Mouse (Mus musculus): ENCODE results near the gene Cd99l2. TPM values are rescaled to one million over a fixed set of nuclear protein-coding genes. Genes with fewer than 3 reads are reported as not detected.
"Not testable (repeated sequence)": the region's sequence is repeated elsewhere in the genome, so short reads cannot be mapped to it uniquely, and the experiment has no call there.

Gene Cd99l2
- 10 to 100 TPM; 63.9 to 73.7 (median 70.0) TPM for total RNA-seq (2022)

DNA sequence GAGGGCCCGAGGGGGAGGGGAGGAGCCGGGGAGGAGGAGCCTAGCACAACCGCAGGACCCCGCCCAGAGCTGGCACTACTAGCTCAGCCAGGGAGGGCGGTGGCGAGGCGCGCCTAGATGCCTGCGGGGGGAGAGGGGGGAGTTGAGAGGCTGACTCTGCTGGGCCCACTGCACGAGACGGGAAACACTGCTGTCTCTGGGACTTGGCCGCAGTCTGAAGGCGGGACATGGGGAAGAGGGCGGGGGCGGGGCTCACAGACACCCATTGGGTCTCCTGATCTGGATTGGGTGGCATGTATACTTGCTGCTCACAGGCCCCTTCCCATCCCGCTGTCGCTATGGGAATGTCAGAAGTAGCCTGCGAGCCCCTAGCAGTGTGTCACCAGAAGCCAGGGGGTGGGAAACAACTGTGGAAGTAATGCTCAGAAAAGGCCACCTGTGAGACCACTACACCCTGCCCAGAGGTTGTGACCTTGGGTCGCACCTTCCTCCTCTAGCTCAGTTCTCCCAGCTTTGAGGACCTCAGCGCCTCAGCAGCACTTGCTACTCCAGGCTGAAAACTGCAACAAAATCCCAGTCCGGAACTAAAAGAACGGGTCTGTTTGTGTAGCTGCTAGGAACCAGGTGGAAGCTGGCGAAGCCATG is at the start of gene Cd99l2:
TSS of gene Cd99l2 (minus strand) at position 216 of the 645 bp plus-strand sequence.
- peak; percentile 81 for DNase-seq (ENCODE audit: low spot score)

DNA sequence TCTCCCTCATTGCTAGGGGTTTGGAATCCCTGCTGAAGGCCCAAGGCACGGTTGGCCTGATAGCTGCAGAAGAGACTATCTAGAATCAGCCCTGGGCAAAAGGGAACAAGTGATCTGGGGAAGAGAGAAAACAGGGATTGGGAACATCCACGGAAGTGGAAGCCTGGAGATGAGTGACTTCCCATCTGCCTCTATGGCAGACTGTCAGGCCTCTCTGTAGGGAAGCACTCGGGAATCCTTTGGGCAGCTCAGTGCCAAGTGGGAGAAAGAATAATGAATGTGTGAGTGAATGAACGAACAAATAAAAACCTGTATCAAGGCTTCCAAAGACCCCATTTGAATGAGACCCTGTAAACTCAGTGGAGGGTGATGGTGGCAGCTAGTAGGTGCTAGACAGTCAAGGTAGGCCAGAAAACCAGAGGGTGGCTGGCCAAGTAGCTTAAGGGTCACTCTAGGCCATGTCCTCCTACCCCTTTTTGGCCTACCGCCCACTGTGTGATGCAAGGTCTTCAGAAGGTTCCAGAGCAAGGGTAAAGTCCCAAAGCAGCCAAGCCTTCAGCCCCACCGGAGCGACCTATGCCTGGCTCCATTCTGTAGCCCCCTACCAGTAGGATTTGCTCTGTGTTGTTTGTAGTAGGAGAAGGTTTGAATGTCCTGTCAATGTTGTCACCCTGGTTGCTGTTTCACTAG is 48.3 kb upstream of the Cd99l2 start:
- no peak for DNase-seq (ENCODE audit: low spot score)

DNA sequence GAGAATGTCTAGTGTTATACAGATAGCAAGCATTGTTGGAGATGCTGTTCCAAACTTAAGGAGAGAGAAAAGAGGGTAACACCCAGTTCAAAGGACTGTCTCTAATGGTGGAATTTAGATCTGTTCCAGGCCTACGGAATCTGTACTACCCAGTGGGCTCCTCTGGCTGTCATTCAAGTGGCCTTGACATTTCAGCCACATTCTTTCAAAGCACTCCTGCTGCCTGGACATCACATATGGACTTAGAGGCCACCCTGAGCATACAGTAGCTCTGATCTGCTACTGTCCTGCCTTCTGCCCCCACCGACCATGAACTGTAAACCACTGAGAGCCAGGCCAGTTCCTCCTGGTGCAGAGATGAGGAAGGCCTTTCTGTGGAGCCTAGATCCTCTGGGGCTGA is 45.1 kb upstream of the Cd99l2 start:
- no peak for DNase-seq (ENCODE audit: low spot score)

DNA sequence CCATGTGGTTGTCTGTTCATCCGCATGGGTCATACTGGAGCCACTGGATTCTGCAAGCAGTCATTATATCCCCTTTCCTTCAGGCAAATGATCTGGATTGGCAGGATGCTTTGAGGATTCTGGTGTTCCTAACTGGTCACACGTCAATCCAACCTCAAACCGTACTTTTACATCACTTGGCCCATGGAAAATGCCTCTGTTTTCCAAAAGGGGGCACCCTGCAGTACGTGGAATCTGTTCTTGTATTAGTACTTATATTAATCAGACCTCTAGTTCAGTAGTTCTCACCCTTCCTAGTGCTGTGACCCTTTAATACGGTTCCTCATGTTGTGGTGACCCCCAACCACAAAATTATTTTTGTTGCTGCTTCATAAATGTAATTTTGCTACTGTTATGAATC is 41.5 kb upstream of the Cd99l2 start:
- no peak for DNase-seq (ENCODE audit: low spot score)

DNA sequence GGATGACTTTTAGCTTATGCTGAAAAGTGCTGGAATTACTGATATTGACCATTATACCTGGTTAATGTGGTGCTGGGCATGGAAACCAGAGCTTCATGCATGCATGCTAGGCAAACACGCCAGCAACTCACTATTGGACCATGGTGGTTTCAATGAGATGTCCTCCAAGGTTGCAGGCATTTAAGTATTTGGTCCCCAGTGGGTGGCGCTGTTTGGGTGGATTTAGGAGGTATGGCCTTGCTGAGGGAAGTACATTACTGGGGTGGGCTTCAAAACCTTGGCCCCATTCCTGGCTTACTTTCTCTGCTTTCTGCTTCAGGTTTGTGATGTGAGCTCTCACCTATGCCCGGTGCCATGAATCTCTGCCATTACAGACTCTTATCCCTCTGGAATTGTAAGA is 40.0 kb upstream of the Cd99l2 start:
- DNase-seq (ENCODE audit: low spot score) = no peak

DNA sequence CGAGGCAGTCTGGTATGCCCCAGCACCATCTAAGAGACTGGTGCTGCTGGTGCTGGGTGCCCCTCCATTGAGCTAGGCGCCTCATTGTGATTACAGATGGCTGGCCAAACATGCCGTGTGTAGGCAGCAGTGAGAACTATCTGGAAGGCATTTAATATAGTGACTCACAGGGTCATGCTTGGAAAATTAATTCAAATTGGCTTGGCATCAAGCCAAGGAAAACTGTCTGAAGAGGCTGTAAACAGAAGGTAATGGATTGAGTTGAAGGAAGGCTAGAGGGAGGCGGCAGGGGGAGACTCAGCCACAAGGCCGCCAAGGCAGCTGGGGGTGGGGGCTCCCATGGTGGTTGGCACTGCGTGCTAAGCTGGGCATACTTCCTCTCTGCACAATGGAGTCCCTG is 36.0 kb upstream of the Cd99l2 start:
- no peak for DNase-seq (ENCODE audit: low spot score)

GRCm38 (mm10) chrX:71528150-71528549 is 35.5 kb upstream of the Cd99l2 start:
- no peak for DNase-seq (ENCODE audit: low spot score)

DNA sequence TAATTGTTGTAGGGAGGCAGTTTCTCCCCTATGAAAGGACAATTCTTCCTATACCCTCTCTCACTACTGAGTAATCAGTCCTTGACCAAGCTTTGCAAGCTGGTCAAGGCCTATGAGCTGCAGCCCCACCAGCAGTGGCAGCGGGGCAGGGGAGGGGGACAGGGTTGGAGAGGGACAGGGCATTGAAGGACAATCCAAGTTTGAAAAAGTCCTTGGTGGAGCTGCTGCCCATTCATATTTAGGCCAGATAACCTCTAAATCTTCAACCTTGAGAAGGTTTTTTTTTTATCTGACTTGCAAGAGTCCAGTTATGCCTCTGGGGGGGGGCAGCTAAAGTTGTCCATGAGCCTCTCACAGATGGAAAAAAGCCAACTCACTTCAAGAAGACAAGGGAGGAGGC is 34.8 kb upstream of the Cd99l2 start:
- no peak for DNase-seq (ENCODE audit: low spot score)

DNA sequence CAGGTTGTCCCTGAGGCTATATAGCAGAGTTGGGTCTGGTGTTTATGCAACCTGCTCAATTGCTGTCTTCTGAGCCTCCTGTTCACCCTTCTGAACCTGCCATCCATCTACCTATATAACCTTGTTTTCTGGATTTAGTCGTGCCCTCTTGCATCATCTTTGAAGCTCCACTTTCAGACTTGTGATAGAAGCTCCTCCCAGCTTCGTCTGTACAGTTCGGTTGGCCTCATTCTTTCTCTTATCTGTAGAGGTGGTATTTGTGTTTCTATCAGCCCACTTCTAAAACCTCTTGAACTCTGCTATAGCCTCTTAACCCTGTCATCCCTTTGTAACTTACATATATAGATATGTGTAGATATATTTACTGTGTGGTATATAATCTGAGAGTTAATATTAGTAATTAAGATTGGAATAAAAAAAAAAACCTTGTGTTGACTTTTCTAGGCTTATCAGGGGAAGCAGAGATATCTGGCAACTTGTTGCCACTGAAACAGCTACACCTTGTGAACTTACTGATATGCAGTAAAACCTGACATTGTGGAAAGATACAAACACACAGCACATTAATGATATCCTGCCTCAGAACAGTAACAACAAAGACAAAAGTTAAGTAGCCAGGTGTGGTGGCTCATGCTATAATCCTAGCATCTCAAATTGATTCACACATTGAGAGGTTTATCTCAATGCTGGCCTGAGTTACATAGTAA is 33.1 kb upstream of the Cd99l2 start:
- no peak for DNase-seq (ENCODE audit: low spot score)

GRCm38 (mm10) chrX:71524310-71524709 is 31.7 kb upstream of the Cd99l2 start:
- no peak for DNase-seq (ENCODE audit: low spot score)

DNA sequence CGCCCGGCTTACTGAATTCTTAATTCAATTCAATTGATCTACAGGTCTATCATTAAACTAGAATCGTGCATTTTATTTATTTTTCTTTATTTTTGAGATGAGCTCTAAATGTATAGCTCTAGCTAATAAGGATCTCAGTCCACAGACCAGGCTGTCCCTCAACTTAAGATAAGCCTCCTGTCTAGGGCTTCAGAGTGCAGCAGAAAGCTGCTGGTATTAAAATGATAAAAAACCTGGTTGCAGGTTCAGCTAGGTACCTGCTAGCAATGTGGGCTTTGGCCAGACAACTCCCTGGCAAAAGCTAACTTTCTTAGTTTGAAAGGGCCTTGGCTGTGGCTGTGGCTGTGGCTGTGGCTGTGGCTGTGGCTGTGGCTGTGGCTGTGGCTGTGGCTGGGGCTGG is 30.2 kb upstream of the Cd99l2 start:
- DNase-seq (ENCODE audit: low spot score) = no peak

GRCm38 (mm10) chrX:71519252-71519651 is 26.6 kb upstream of the Cd99l2 start:
- DNase-seq (ENCODE audit: low spot score) = no peak

- not testable (repeated sequence) for DNase-seq (ENCODE audit: low spot score)
Observed at GRCm38 (mm10) chrX:71506591-71506990, 13.9 kb upstream of the Cd99l2 start.

- peak; percentile 33 for DNase-seq (ENCODE audit: low spot score)
Observed at GRCm38 (mm10) chrX:71493279-71493656, 619 bp upstream of the Cd99l2 start.

GRCm38 (mm10) chrX:71491931-71492633 is 567 bp downstream of the Cd99l2 start:
- no peak for DNase-seq (ENCODE audit: low spot score)

GRCm38 (mm10) chrX:71489353-71489752 is 3.3 kb downstream of the Cd99l2 start:
- DNase-seq (ENCODE audit: low spot score) = no peak

DNA sequence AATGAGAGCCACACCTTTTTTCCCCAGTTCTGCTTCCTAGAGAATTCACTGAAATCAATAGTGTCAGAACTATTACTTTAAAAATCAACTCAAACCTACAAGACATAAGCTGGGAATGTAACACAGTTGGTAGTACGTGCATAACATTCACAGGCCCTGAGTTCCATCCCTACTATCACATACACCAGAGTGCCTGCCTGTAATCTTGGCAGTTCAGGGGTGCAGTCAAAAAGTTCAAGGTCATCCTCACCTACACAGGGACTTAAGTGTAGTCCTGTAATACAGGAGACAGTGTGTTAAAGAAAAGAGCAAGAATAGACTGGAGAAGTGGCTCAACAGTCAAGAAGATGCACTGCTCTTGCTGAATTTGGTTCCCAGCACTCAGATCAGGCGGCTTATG is 10.4 kb downstream of the Cd99l2 start:
- DNase-seq (ENCODE audit: low spot score) = no peak

DNA sequence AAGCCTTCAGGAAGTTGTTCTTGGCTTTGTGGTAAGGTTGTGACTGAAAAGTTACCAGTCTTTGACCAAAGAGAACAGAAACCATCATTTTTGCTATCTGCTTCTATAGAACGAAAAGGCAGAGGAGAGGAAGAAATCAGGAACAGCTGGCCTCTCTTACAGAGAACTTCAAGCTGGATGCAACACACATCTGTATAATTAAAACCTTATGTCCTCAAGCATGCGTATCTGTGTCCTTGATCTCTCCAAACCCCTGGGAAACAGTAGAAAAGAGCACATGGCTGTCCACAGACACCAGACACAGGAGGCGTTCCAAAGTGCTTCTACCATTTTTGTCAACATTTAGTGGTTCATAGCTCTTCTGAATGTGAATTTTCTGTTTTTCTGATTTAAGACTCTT is 16.7 kb downstream of the Cd99l2 start:
- DNase-seq (ENCODE audit: low spot score) = no peak

- DNase-seq (ENCODE audit: low spot score) = no peak
Observed at GRCm38 (mm10) chrX:71475497-71475896, 17.2 kb downstream of the Cd99l2 start.

DNA sequence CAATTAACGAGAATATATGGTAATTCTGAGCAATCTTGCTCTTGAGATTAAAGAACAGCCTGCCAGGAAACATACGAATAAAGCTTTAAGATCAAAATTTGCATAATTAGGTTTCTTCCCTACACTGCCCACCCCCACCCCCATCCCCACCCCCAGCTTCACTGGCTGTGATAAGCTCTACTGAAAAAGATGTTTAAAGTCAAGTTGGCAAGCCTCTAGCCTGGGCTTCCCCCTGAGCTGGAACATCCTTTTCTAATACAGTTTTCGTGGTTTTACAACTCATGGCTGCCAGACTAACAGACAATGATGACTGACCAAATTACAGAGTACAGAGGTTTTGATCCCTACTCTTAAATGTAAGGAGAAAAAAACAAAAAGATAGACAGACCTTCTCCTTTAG is 17.6 kb downstream of the Cd99l2 start:
- no peak for DNase-seq (ENCODE audit: low spot score)

DNA sequence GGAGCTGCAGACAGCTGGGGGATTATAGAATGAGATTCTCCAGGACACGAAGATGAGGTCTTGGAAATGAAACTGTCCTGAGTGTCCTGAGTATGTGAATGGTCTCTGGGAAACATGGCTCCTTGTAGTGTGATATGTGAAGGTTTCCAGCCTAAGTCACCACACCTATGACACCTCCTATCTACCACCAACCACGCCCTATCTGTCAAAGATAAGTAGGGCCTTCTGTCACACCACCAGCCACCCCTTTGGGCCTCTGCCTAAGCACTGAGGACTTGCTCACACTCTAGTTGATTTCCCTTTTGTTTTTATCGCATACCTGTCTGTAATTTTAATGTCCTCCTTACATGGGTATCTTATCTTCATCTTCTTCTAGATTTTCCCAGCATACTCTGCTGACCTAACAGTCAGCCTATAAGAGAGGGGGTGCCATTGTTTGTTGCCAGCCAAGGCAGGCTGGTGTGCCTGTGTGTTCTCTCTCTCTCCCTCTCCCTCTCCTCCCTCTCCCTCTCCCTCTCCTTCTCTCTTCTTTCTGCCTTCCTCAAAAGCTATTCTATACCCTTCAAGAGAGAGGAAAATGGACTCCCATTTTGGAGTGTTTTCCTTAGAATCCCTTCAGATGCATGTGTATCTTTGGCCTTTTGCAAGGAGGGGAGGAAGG is 18.2 kb downstream of the Cd99l2 start:
- no peak for DNase-seq (ENCODE audit: low spot score)
